Mouse (Mus musculus): ENCODE measurements around the gene Fbxl16.

DNA sequence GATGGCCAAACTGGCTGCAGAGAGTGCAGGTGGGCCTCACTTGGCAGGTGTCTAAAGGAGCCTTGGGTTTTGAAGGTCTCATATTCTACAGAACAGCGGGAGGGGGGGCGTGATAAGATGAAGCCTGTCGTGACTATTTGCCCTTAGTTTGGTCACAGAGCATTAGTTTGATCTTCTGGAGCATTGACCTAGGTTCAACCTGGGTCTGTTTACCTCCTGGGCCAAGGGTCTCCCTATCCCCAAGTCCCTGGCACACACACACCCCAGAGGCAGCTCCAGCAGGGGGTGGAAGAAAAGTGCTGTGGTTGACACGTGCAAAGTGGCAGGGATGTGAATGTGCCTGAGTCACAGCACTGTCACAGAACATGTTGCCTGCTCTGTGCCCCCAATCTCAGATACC, 2.0 kb downstream of the Fbxl16 start:
- no peak for TF ChIP-seq GATA1 (IDR thresholded peaks at IDR 0.05; ENCODE audit: borderline replicate concordance, low read length)
- no peak for TF ChIP-seq FLI1 (IDR thresholded peaks at IDR 0.05; ENCODE audit: low read length)
